Mouse (Mus musculus): ENCODE data around the gene Heatr6.

Heatr6 gene

DNA sequence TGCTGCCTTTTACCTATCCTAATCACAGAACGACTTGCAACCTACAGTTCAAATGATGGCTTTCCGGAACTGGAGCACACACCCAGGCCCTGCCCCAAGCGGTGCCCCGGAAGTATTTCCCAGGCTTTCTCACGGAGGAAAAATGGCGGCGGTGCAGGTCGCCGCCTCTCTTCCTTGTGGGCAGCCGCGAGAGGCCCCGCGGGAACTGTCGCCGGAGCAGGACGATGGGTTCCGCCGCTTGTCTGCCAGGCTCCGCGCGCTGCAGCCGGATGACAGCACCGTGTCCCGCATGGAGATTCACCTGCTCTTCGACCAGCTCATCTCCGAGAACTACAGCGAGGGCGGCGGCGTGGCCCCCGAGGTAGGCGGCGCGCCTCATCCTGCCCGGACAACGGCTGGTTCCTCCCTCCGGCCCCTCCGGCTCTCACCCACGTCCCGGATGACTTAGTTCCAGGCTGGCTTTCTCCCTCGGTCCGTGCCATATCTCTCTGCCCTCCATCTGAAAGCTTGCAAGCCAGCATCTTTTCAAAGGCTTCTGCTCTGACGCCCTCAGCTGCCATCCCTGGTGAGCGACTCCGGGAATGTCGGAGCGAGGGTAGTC, at the start of gene Heatr6:
TSS of gene Heatr6 (plus strand) at position 116 of the 601 bp plus-strand sequence.
- DNase-seq (ENCODE audit: low spot score), result peak; percentile 74

DNA sequence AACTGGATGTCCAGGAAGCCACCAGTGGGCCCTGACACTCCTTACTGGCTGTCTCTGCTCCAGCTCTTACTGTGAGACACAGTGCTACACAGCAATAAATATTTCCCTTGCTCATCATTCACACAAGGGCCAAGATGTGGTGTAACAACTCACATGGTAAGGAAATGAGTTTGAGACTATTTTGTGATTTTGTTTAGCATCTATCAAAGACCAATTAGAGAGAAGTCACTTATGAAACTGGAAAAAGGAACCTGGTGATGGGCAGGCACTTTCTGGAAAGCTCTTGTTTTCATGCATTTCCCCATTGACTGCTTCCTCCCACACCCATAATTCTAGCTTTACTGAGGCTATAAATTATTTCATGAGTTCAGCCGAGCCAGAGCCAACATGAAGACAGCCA, 49.8 kb upstream of the Heatr6 start, which contains the start of gene Wfdc17:
TSS of gene Wfdc17 (plus strand) at position 287 of the 400 bp plus-strand sequence.
- no peak for DNase-seq (ENCODE audit: low spot score)

DNA sequence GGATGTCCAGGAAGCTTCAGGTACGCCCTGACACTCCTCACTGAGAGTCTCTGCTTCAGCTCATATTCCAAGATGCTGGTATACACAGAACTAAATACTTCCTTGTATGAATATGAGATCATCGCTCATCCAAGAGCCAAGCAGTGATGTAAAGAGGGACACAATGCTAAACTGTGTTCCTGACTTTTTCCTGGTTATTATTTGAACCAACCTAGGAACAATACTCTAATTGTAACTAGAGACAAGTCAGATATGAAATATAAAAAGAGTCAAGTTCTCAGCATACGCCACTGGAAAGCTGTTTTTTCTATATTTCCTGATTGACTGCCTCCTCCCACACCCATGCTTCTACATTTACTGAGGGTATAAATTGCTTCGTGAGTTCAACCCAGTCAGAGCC, 44.8 kb upstream of the Heatr6 start, which contains the start of gene Wfdc18:
TSS of gene Wfdc18 (plus strand) at position 301 of the 400 bp plus-strand sequence.
- no peak for DNase-seq (ENCODE audit: low spot score)

DNA sequence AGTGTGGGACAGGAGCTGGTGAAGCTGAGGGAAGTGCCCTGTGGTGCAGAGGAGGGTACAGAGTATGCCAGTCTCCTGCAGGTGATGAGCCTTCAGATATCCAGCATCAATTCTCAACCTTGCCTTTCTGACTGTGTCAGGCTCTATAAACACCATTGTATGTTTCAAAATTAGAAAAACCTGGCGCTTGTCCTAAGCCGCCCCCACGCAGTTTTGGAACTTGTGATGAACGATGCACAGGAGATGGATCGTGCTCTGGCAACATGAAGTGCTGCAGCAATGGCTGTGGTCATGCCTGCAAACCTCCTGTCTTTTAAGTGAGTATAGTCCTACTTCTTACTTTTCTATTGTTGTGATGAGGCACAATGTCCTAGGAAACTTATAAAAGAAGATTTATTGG, 43.8 kb upstream of the Heatr6 start:
- DNase-seq (ENCODE audit: low spot score), result no peak

DNA sequence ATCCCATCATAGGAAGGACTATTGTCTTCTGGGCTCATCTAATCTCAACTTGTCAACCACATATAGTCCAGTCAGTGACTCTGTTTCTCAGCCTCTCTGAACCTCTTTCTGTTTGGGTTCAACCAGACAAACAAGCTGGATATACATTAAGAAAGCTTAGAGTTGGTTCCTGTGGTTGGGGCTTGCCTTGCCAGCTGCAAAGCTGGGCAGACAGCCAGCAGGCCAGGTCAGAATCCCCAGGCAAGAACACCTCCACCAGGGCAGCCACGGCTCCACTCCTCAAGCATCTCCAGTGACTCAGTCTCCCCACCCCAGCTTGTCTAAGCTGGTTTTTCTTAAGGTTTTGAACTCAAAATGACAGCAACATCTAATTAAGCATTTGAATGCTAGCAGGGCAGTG, 40.8 kb upstream of the Heatr6 start:
- DNase-seq (ENCODE audit: low spot score), result no peak

GRCm38 (mm10) chr11:83713925-83714324, 39.6 kb upstream of the Heatr6 start:
- no peak for DNase-seq (ENCODE audit: low spot score)

DNA sequence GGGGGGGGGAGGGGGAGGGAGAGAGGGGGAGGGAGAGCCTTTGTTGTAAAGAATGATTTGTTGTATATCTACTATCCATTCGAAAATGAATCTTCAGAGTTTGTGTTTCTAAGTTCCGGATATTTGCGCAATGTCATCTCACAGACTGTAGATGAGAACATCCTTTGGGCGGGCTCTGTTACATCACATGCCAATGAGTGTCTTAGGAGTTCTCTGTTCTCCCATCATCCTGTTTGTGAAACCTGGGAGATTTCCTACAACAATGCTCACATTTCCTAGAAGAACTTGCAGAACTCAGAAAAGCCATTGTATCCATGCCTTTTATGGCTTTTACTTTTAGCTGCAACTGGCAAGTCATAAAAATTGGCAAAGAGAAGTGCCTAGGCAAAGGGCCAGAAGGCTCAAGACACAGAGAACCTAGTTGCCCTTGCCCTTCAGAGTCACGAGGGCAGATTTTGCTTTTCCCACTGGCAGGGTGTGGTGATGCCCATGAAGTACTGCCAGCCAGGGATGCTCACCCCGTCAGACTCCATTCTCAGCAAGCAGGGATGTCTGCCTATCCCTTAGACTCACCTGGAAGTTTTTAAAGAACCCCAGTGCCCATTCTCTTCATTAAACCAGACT, 36.3 kb upstream of the Heatr6 start:
- no peak for DNase-seq (ENCODE audit: low spot score)

GRCm38 (mm10) chr11:83720766-83721165, 32.7 kb upstream of the Heatr6 start:
- DNase-seq (ENCODE audit: low spot score), result no peak

- DNase-seq (ENCODE audit: low spot score), result no peak
Observed at GRCm38 (mm10) chr11:83728757-83729432, 24.6 kb upstream of the Heatr6 start.

DNA sequence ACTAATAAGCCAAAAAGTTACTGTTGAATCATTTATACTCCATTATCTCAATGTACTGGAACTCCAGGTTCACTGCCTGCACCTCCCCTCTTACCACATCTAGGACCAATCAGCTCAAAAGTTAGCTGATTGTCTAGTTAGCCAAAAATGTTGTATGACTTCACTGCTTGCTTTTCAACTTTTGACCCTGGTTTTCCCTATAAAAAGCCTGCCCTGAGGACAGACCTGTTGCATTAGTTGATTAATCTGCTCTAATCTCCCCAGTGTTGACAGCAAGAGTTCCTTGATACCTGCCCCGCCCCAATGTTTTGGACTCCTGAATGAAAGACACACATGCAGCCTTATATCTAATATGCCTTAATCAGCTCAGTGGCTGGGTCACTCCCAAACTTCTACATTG, 22.4 kb upstream of the Heatr6 start:
- no peak for DNase-seq (ENCODE audit: low spot score)

DNA sequence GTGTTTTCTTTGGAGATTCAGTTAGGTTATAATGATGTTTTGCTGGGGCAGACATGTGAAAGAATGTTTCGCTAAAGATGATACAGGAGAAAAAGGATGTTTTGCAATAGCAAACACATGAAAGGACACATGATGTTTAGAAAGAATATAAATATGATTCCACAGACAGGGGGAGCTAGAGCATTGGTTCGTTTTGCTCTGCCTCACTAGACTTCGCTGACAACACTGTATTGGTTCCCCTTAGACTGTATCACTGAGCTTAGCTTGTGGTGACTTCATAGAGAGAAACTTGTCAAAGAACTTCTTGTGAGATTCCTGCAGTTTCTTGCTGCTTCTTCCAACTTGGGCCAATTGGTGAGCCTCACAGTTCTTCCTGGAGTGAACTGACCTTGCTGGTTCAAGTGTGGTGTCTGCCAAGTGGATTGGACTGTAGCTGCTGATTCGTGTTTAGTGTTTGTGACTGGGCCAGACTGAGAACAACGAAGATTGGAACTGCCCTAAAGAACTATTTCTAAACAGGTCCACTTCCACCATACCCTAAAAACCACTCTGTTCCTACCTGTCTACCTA, 20.3 kb upstream of the Heatr6 start:
- no peak for DNase-seq (ENCODE audit: low spot score)

- no peak for DNase-seq (ENCODE audit: low spot score)
Observed at GRCm38 (mm10) chr11:83734215-83734614, 19.3 kb upstream of the Heatr6 start.

DNA sequence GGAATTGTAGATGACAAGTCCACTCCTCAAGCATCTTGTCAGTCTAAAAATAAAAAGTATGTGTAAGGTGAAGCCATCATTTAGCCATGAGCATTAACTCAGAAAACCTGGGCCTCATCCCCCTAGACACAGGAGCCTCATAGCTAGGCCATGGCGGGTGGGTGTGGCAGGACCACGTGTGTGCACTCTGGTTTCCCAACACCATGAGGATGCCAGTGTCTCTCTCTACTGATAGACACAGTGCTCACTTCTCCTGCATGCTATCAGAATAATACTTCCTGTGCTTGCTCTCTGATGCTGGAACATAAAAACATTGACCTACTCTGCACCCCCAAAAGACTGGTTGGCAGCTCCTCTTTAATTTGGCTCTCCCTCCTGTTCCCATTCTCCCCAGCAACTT, 17.6 kb upstream of the Heatr6 start:
- no peak for DNase-seq (ENCODE audit: low spot score)

DNA sequence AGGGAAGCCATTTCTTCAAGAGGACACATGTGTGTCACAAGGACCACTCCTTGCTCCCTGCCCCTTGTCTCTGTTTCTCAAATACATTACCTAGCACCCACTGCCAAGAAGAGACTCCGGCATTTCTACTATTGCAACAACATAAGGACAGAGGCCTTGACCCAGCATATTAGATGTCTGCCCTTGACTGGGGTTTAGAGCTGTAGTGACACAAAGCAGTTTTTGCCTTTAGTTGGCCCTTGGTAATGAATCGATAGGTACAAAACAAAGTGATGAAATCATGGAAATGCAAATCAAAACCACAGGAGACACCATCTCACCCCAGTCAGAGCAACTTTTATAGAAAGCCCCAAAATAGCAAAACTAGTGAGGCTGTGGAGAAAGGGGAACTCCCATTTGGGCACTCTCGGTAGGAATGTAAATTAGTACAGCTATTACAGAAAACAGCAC, 16.4 kb upstream of the Heatr6 start:
- DNase-seq (ENCODE audit: low spot score), result no peak

DNA sequence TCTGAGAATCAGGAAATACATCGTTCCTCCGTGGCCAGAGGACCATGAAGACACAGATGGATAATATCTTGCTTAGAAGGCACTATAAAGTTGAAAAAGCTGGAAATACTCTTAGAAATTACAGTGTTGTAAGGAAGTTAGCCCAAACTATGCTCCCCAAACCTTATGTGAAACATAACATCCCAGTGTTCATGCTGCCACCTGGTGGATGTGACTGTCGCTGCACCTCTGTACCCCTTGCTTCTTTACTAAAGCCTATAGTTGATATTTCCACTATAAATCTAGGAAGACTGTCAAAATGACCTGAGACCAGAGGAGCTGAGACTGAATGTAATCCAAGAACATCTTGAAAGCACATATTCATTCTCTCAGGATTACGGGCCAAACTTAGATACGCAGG, 14.3 kb upstream of the Heatr6 start:
- DNase-seq (ENCODE audit: low spot score), result peak; percentile 45

GRCm38 (mm10) chr11:83740443-83740991, 13.0 kb upstream of the Heatr6 start:
- DNase-seq (ENCODE audit: low spot score), result no peak

DNA sequence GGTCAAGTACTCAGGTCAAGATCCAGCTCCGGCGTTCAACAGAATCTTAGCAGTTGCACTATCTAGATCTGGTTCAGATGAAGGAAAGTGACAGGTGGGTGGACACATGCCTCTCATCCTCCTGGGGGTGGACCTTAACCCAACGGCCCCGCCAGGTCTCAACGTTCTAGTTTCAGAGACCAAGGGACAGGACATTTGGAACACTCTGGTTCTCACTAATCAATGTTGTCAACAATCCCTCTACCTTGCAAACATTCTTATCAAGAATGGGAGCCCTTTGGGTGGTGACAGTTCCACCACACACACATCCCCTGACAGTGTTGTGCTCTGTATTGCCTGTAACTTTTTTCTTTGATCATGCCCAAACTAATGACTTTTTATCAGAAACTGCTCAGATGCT, 11.7 kb upstream of the Heatr6 start:
- no peak for DNase-seq (ENCODE audit: low spot score)

DNA sequence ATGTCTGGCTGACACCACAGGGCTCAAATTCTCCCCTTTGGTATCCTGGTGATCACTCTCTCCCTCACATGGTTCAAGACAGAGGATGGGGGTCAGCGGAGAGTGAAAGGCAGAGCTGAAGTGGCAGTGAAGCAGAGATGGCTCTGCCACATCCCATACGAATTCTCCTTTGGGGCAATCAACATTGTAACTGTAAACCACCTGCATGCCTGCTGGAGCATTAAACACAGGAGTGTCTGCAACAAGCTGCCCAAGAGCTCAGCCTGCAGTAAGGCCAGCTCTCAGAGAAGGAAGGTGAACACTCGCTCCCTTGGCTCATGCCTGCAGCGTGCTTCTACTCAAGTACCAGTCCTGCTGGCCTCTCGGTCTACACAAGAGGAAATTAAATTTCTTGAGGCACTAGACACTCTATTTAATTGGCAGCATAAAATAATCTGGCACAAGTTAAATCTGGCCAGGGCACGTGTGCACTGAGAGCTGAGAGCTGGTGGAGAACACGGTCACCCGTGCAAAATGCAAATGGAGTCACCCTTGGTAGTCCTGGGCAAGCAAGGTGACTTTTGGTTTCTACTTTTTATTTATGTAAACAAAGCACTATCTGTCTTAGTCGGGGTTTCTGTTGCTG, 10.7 kb upstream of the Heatr6 start:
- no peak for DNase-seq (ENCODE audit: low spot score)

- DNase-seq (ENCODE audit: low spot score), result no peak
Observed at GRCm38 (mm10) chr11:83743525-83743924, 10.0 kb upstream of the Heatr6 start.

DNA sequence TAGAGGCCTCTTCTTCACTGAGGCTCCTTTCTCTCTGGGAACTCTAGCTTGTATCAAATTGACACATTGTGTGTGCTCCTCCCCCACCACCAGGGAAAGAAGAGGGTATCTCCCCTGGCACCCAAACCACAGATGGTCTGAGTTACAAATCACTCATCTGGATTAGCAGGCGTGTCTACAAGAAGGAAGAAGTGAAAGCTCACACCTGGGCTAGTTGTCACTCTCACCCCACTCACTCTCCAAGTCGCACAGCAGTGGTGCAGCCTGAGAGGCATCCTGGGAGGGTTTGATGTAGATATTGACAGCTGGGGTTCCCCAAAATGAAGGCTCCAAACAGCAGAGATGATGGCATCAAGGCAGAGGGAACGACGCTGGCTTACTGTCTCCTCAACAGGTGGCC, 7.3 kb upstream of the Heatr6 start:
- DNase-seq (ENCODE audit: low spot score), result peak; percentile 32

DNA sequence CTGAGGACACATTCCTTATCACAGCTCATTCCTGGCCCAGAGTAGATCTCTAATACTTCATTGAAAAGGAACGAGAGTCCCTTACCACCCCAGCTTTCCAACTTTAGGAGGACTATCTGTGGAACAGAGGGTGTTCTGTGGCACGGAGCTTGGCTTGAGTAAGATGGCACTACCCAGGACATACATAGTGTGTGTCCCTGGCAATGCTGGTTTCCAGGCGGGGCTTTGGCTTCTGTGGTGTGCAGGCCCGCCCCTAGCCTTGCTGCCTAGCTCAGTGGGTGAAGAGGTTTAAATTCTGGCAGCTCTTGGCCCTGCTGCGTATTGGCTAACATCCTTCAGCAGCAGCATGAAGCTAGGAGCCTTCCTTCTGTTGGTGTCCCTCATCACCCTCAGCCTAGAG, 6.8 kb upstream of the Heatr6 start, which contains the start of gene Wfdc21:
TSS of gene Wfdc21 (plus strand) at position 260 of the 400 bp plus-strand sequence.
- no peak for DNase-seq (ENCODE audit: low spot score)
